Mouse (Mus musculus) liver, embryonic 15.5 days (tissue): ENCODE measurements around the gene Minpp1. TPM values are rescaled to one million over a fixed set of nuclear protein-coding genes. Genes with fewer than 3 reads are reported as not detected.

ENCODE experiments used
- ATAC-seq: fragments of 200-750 bp; cut with Nextera tagmentation; 2 replicates; pipeline ENCODE4 v1.8.0; 2017; ENCODE audit warnings: moderate number of reproducible peaks, mild to moderate bottlenecking, moderate library complexity; ENCODE audit not compliant: insufficient read depth
- H3K27ac ChIP-seq: fragments of 300-500 bp; sonication (generic); replicated peaks from 2 replicates; pipeline ENCODE4 v1.5.1; 2015; ENCODE audit warnings: mild to moderate bottlenecking, inconsistent platforms
- H3K27me3 ChIP-seq: fragments of 300-500 bp; sonication (generic); 2 replicates; pipeline ENCODE4 v1.6.1; 2015; ENCODE audit warnings: mild to moderate bottlenecking, inconsistent platforms
- H3K36me3 ChIP-seq: fragments of 300-500 bp; sonication (generic); replicated peaks from 2 replicates; pipeline ENCODE4 v1.6.1; 2015; ENCODE audit warnings: moderate library complexity, mild to moderate bottlenecking, inconsistent platforms
- H3K4me1 ChIP-seq: fragments of 300-500 bp; sonication (generic); replicated peaks from 2 replicates; pipeline ENCODE4 v1.6.1; 2015; ENCODE audit warnings: inconsistent platforms
- H3K4me2 ChIP-seq: fragments of 300-500 bp; sonication (generic); 2 replicates; pipeline ENCODE4 v1.6.1; 2015; ENCODE audit warnings: moderate library complexity, mild to moderate bottlenecking, inconsistent platforms
- H3K4me3 ChIP-seq: fragments of 300-500 bp; sonication (generic); replicated peaks from 2 replicates; pipeline ENCODE4 v1.5.1; 2015; ENCODE audit warnings: mild to moderate bottlenecking, inconsistent platforms
- H3K9ac ChIP-seq: fragments of 300-500 bp; sonication (generic); 2 replicates; pipeline ENCODE4 v1.6.1; 2015; ENCODE audit warnings: moderate library complexity, mild to moderate bottlenecking, inconsistent platforms
- H3K9me3 ChIP-seq: fragments of 300-500 bp; sonication (generic); replicated peaks from 2 replicates; pipeline ENCODE4 v1.6.1; 2016; ENCODE audit warnings: inconsistent platforms
- WGBS: fragments of 180-500 bp; shearing (Covaris S2); methylation state at CpG from one replicate; pipeline ENCODE4 v1.1.7; 2015; ENCODE audit warnings: mixed read lengths; ENCODE audit not compliant: insufficient replicate concordance; 5-methylcytosine and 5-hydroxymethylcytosine counted together
- polyA plus RNA-seq: library from polyadenylated mRNA; unstranded; fragments of >200 nt; fragmentation: Nextera tagmentation; extraction: Ambion mirVana; gene quantifications from 2 replicates; pipeline ENCODE4 v1.2.1, GENCODE M21; 2015

Minpp1 gene
- polyA plus RNA-seq, 1 experiment from 2014 or later = 82.9 TPM

- Histone ChIP-seq H3K9me3 (no peaks in the 10 kb centered on the region), H3K9ac (no peak overlapping the region), H3K27ac (no peak overlapping the region), H3K36me3 (no peaks in the 10 kb centered on the region), H3K4me1 (peaks cover 25% of the 10 kb centered on the region), H3K4me2 (no peak overlapping the region), H3K4me3 (no peak overlapping the region), H3K27me3 (no peaks in the 10 kb centered on the region)
- no peak for ATAC-seq
- WGBS = 63% methylated on average over 3 of the region's 3 CpGs
Observed at GRCm38 (mm10) chr19:32524516-32524860, 38.9 kb downstream of the Minpp1 start.

- Histone ChIP-seq H3K36me3 (no peaks in the 10 kb centered on the region), H3K27ac (no peak overlapping the region), H3K9ac (no peak overlapping the region), H3K4me1 (peaks cover 25% of the 10 kb centered on the region), H3K9me3 (no peaks in the 10 kb centered on the region), H3K27me3 (no peaks in the 10 kb centered on the region), H3K4me3 (no peak overlapping the region), H3K4me2 (no peak overlapping the region)
- WGBS = 84% methylated on average over 5 of the region's 5 CpGs
- no peak for ATAC-seq
Observed at GRCm38 (mm10) chr19:32527139-32527538, 41.6 kb downstream of the Minpp1 start.

- H3K4me3 ChIP-seq = no peak overlapping the region
- H3K27ac ChIP-seq = no peak overlapping the region
- no peaks in the 10 kb centered on the region for H3K9me3 ChIP-seq
- no peaks in the 10 kb centered on the region for H3K27me3 ChIP-seq
- no peaks in the 10 kb centered on the region for H3K36me3 ChIP-seq
- H3K9ac ChIP-seq = no peak overlapping the region
- ATAC-seq = no peak
- WGBS = 18% methylated on average over 3 of the region's 3 CpGs
- no peak overlapping the region for H3K4me2 ChIP-seq
- H3K4me1 ChIP-seq = peaks cover 13% of the 10 kb centered on the region
Observed at GRCm38 (mm10) chr19:32528723-32529122, 43.2 kb downstream of the Minpp1 start.

GRCm38 (mm10) chr19:32529252-32529942 is 43.8 kb downstream of the Minpp1 start:
- ATAC-seq = no peak
- 73% methylated on average over 11 of the region's 11 CpGs for WGBS
- no peak overlapping the region for H3K4me2 ChIP-seq

GRCm38 (mm10) chr19:32530296-32530695 is 44.7 kb downstream of the Minpp1 start:
- Histone ChIP-seq H3K27ac (no peak overlapping the region), H3K4me1 (peaks cover 4% of the 10 kb centered on the region; the same call in 1 of the 2 replicates), H3K36me3 (no peaks in the 10 kb centered on the region), H3K9me3 (no peaks in the 10 kb centered on the region), H3K4me3 (no peak overlapping the region), H3K27me3 (no peaks in the 10 kb centered on the region), H3K4me2 (no peak overlapping the region), H3K9ac (no peak overlapping the region)
- WGBS = 62% methylated on average over 7 of the region's 7 CpGs
- no peak for ATAC-seq

More at GRCm38 (mm10) chr19:32529252-32529942, 43.8 kb downstream of the Minpp1 start:
- Histone ChIP-seq H3K27me3 (no peaks in the 10 kb centered on the region), H3K36me3 (no peaks in the 10 kb centered on the region), H3K9me3 (no peaks in the 10 kb centered on the region), H3K9ac (no peak overlapping the region), H3K27ac (no peak overlapping the region), H3K4me1 (peaks cover 7% of the 10 kb centered on the region), H3K4me3 (no peak overlapping the region)

GRCm38 (mm10) chr19:32532331-32532730 is 46.8 kb downstream of the Minpp1 start:
- ATAC-seq = no peak
- Histone ChIP-seq H3K4me3 (no peak overlapping the region), H3K9me3 (no peaks in the 10 kb centered on the region), H3K27ac (no peak overlapping the region), H3K4me1 (peaks cover 4% of the 10 kb centered on the region; the same call in 1 of the 2 replicates), H3K27me3 (no peaks in the 10 kb centered on the region), H3K36me3 (no peaks in the 10 kb centered on the region), H3K9ac (no peak overlapping the region), H3K4me2 (no peak overlapping the region)
- WGBS = 61% methylated on average over 3 of the region's 3 CpGs

- Histone ChIP-seq H3K4me3 (no peak overlapping the region), H3K36me3 (no peaks in the 10 kb centered on the region), H3K4me1 (0 out of 2 replicates have a peak, but pooled peaks cover 4% of the 10 kb centered on the region), H3K27me3 (no peaks in the 10 kb centered on the region), H3K9me3 (no peaks in the 10 kb centered on the region), H3K27ac (no peak overlapping the region), H3K9ac (no peak overlapping the region), H3K4me2 (no peak overlapping the region)
- 62% methylated on average over 7 of the region's 7 CpGs for WGBS
- no peak for ATAC-seq
Observed at GRCm38 (mm10) chr19:32532737-32533505, 47.4 kb downstream of the Minpp1 start.

GRCm38 (mm10) chr19:32534887-32535286 is 49.3 kb downstream of the Minpp1 start:
- H3K36me3 ChIP-seq = no peaks in the 10 kb centered on the region
- H3K9ac ChIP-seq = no peak overlapping the region
- no peaks in the 10 kb centered on the region for H3K27me3 ChIP-seq
- no peak overlapping the region for H3K4me3 ChIP-seq
- no peak for ATAC-seq
- no peaks in the 10 kb centered on the region for H3K9me3 ChIP-seq
- no peak overlapping the region for H3K4me2 ChIP-seq
- H3K27ac ChIP-seq = no peak overlapping the region
- no peaks in the 10 kb centered on the region for H3K4me1 ChIP-seq

- no peak for ATAC-seq
Observed at GRCm38 (mm10) chr19:32542784-32543490, 57.4 kb downstream of the Minpp1 start.

GRCm38 (mm10) chr19:32547396-32547795 is 61.8 kb downstream of the Minpp1 start:
- Histone ChIP-seq H3K4me3 (no peak overlapping the region), H3K4me1 (no peaks in the 10 kb centered on the region), H3K27me3 (no peaks in the 10 kb centered on the region), H3K4me2 (no peak overlapping the region), H3K27ac (no peak overlapping the region), H3K36me3 (no peaks in the 10 kb centered on the region), H3K9me3 (no peaks in the 10 kb centered on the region), H3K9ac (no peak overlapping the region)
- no peak for ATAC-seq
- WGBS = 49% methylated on average over 3 of the region's 3 CpGs

More at GRCm38 (mm10) chr19:32542784-32543490, 57.4 kb downstream of the Minpp1 start:
- H3K36me3 ChIP-seq = no peaks in the 10 kb centered on the region
- H3K27me3 ChIP-seq = no peaks in the 10 kb centered on the region
- H3K27ac ChIP-seq = no peak overlapping the region
- no peak overlapping the region for H3K9ac ChIP-seq
- WGBS = 54% methylated on average over 9 of the region's 9 CpGs
- H3K9me3 ChIP-seq = no peaks in the 10 kb centered on the region
- no peaks in the 10 kb centered on the region for H3K4me1 ChIP-seq
- no peak overlapping the region for H3K4me3 ChIP-seq
- H3K4me2 ChIP-seq = no peak overlapping the region

GRCm38 (mm10) chr19:32548202-32548601 is 62.6 kb downstream of the Minpp1 start:
- no peak overlapping the region for H3K4me2 ChIP-seq
- no peaks in the 10 kb centered on the region for H3K36me3 ChIP-seq
- ATAC-seq = no peak
- H3K4me1 ChIP-seq = no peaks in the 10 kb centered on the region
- H3K9ac ChIP-seq = no peak overlapping the region
- 78% methylated on average over 15 of the region's 15 CpGs for WGBS
- no peaks in the 10 kb centered on the region for H3K27me3 ChIP-seq
- H3K9me3 ChIP-seq = no peaks in the 10 kb centered on the region
- H3K27ac ChIP-seq = no peak overlapping the region
- no peak overlapping the region for H3K4me3 ChIP-seq
